Mouse (Mus musculus): ENCODE measurements at regions not wholly inside any gene's neighbourhood (a gene's known extent, or its start where the extent isn't known, plus 50 kb on each side); places are given as distances from the start of the nearest gene placed in this dataset.

DNA sequence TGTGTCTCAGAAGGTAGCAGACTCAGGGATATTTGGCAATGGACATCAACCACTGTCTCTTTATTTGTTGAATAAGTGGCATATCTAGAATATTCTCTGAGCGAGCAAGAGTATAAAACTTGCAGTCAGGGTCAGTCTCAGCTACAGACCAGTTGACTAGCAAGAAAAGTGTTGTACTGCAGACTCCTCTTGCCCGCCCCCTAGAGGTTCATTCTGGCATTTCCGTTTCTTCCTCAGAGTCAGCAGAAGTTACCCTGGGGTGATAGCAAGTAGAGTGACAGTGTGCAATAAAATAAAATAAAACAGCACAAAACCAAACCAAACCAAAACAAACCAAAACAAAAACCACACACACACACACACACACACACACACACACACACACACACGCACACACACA, 571.9 kb upstream of the Fbxo33 start:
- TF ChIP-seq CTCF (IDR thresholded peaks at IDR 0.05; ENCODE audit: control insufficient read depth, insufficient read depth, insufficient replicate concordance, low read depth, low read length) (peak; percentile 17; the same call in 1 of the 2 replicates), POLR2A (IDR thresholded peaks at IDR 0.05; ENCODE audit: control insufficient read depth, low read depth, low read length) (no peak)

All from testis, adult 2 months (tissue).